Mouse (Mus musculus): ENCODE results near the gene Tspan9.

GRCm38 (mm10) chr6:128181176-128181575 is 37.8 kb upstream of the Tspan9 start:
- TF ChIP-seq CTCF (conservative IDR thresholded peaks at IDR 0.05; ENCODE audit: insufficient read depth, insufficient read length, low read depth, low read length), result no peak
- no peak for TF ChIP-seq POLR2A (IDR thresholded peaks at IDR 0.05; ENCODE audit: low read depth, low read length)

Measured in kidney, adult 2 months (tissue).